Mouse (Mus musculus) hindbrain, embryonic 13.5 days (tissue): ENCODE data around the gene Il1rapl1. TPM values are rescaled to one million over a fixed set of nuclear protein-coding genes. Genes with fewer than 3 reads are reported as not detected.
"Not testable (repeated sequence)": the region's sequence is repeated elsewhere in the genome, so short reads cannot be mapped to it uniquely, and the experiment has no call there.

Source experiments
- ATAC-seq: fragments of 200-750 bp; cut with Nextera tagmentation; 2 replicates; pipeline ENCODE4 v1.8.0; 2017; ENCODE audit warnings: moderate TSS enrichment; ENCODE audit not compliant: low FRiP score
- H3K27ac ChIP-seq: fragments of 300-500 bp; sonication (generic); 2 replicates; pipeline ENCODE4 v1.5.1; 2015; ENCODE audit warnings: inconsistent platforms, mild to moderate bottlenecking, moderate library complexity
- H3K27me3 ChIP-seq: fragments of 300-500 bp; sonication (generic); 2 replicates; pipeline ENCODE4 v1.6.1; 2015; ENCODE audit warnings: mild to moderate bottlenecking, inconsistent platforms
- H3K36me3 ChIP-seq: fragments of 300-500 bp; sonication (generic); 2 replicates; pipeline ENCODE4 v1.6.1; 2015; ENCODE audit warnings: mild to moderate bottlenecking, inconsistent platforms
- H3K4me1 ChIP-seq: fragments of 300-500 bp; sonication (generic); replicated peaks from 2 replicates; pipeline ENCODE4 v1.6.1; 2015; ENCODE audit warnings: inconsistent platforms
- H3K4me2 ChIP-seq: fragments of 300-500 bp; sonication (generic); 2 replicates; pipeline ENCODE4 v1.6.1; 2015; ENCODE audit warnings: inconsistent platforms, mild to moderate bottlenecking, moderate library complexity
- H3K4me3 ChIP-seq: fragments of 300-500 bp; sonication (generic); 2 replicates; pipeline ENCODE4 v1.5.1; 2015; ENCODE audit warnings: mild to moderate bottlenecking, inconsistent platforms
- H3K9ac ChIP-seq: fragments of 300-500 bp; sonication (generic); 2 replicates; pipeline ENCODE4 v1.6.1; 2015; ENCODE audit warnings: mild to moderate bottlenecking, inconsistent platforms
- H3K9me3 ChIP-seq: fragments of 300-500 bp; sonication (generic); 2 replicates; pipeline ENCODE4 v1.6.1; 2016; ENCODE audit warnings: inconsistent platforms
- WGBS: fragments of 180-500 bp; shearing (Covaris S2); methylation state at CpG from one replicate; pipeline ENCODE4 v1.1.7; 2015; 5-methylcytosine and 5-hydroxymethylcytosine counted together
- polyA plus RNA-seq: library from polyadenylated mRNA; unstranded; fragments of >200 nt; fragmentation: Nextera tagmentation; extraction: Ambion mirVana; gene quantifications from 2 replicates; pipeline ENCODE4 v1.2.1, GENCODE M21; 2015

Gene Il1rapl1
- polyA plus RNA-seq, 1 experiment from 2014 or later = 4.1 TPM

DNA sequence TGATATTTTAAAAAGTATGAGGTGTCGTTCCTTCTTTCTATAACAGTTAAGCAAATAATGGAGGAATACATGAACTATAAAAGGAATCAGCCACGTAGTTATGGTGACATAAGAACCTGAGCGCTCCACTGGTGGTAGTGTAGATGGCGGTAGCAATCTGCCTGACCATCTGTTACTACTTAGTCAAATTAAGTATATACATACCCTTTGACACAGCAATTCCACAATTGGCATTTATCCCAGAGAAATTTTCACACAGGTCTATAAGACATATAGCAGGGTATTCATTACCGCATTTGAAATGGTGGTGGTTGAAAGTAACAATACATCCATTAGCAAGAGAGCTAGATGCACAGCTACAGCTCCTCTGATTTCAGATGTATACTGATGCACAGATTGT lies 612.8 kb downstream of the Il1rapl1 start:
- 62% methylated on average over 5 of the region's 5 CpGs for WGBS
- Histone ChIP-seq H3K9ac (no peak overlapping the region), H3K27me3 (no peaks in the 10 kb centered on the region), H3K4me3 (no peak overlapping the region), H3K9me3 (no peaks in the 10 kb centered on the region), H3K4me2 (no peak overlapping the region), H3K4me1 (no peaks in the 10 kb centered on the region), H3K36me3 (no peaks in the 10 kb centered on the region), H3K27ac (no peak overlapping the region)
- ATAC-seq = no peak

DNA sequence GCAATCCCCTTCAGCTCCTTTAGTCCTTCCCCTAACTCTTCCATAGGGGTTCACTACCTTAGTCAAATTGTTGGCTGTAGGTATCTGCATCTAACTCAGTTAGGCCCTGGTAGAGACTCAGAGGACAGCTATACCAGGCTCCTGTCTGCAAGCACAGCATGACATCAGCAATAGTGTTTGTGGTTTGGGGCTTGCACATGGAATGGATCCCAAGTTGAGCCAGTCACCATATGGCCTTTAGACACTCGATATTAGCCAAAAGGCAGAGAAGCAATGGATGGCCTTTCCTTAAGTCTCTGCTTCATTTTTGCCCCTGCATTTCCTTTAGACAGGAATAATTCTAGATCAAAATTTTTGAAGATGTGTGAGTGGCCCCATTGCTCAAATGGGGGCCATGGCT lies 632.0 kb downstream of the Il1rapl1 start:
- Histone ChIP-seq H3K9ac (no peak overlapping the region), H3K36me3 (no peaks in the 10 kb centered on the region), H3K4me1 (no peaks in the 10 kb centered on the region), H3K27me3 (no peaks in the 10 kb centered on the region), H3K9me3 (no peaks in the 10 kb centered on the region), H3K4me3 (no peak overlapping the region), H3K4me2 (no peak overlapping the region), H3K27ac (no peak overlapping the region)
- ATAC-seq = no peak
- WGBS = 85% methylated on average over 1 of the region's 1 CpGs

DNA sequence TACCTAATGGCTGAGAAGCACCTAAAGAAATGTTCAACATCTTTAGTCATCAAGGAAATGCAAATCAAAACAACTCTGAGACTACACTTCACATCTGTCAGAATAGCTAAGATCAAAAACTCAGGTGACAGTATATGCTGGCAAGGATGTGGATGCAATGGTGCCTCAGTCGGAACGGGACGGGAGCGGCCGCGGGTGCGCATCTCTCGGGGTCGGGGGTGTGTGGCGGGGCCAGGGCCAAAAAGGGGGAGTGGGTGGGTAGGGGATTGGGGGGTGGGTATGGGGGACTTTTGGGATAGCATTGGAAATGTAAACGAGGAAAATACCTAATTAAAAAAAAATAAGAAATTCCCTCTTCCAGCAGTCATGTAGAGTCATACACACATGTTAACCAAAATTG lies 877.3 kb downstream of the Il1rapl1 start:
- WGBS = 34% methylated on average over 11 of the region's 11 CpGs
- not testable (repeated sequence) for ATAC-seq

DNA sequence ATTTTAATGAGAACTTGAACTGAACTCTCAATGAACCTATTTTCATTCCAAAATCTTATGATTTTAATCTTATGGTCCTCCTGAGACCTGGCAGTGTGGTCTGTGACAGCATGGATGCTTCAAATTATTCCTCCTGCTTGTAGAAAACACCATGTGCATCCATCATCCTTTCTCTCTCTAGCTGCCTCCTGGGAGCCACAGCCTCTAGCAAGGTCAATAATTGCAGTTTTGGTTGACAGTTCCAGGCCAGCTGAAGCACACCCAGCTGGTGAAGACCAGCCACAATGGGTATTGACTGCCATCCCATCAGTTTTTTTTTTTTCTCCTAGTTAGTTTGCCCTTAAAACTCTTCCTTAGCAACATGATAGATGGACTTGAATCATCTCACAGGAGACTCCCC lies 890.2 kb downstream of the Il1rapl1 start:
- Histone ChIP-seq H3K4me2 (no peak overlapping the region), H3K9ac (no peak overlapping the region), H3K4me1 (no peaks in the 10 kb centered on the region), H3K27ac (no peak overlapping the region), H3K27me3 (no peaks in the 10 kb centered on the region), H3K36me3 (no peaks in the 10 kb centered on the region), H3K9me3 (no peaks in the 10 kb centered on the region), H3K4me3 (no peak overlapping the region)
- no peak for ATAC-seq

More for the DNA sequence above, 877.3 kb downstream of the Il1rapl1 start:
- not testable (repeated sequence) for H3K4me3 ChIP-seq, H3K4me1 ChIP-seq, H3K9ac ChIP-seq, H3K4me2 ChIP-seq, H3K36me3 ChIP-seq, H3K27me3 ChIP-seq, H3K9me3 ChIP-seq, H3K27ac ChIP-seq

DNA sequence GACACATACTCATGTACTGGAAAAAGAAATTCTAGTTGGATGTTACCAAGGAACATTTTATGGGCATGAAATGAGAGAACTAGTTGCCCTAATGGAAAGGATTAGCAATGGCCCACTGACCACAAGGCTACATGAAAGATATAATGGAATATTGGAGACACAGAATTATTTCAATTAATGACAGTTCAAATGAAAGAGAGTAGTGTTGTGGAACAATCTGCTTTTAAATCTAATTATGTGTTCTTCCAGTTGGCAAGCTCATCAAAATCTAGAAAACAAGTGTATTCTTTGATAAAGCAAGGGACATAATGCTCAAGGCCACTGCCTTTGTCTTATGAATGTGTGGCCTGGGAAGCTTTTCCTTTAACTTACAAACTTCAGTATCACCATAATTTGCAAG lies 1113.1 kb downstream of the Il1rapl1 start:
- no peaks in the 10 kb centered on the region for H3K4me1 ChIP-seq
- no peaks in the 10 kb centered on the region for H3K27me3 ChIP-seq
- H3K4me3 ChIP-seq = no peak overlapping the region
- ATAC-seq = no peak
- no peak overlapping the region for H3K27ac ChIP-seq
- H3K36me3 ChIP-seq = no peaks in the 10 kb centered on the region
- H3K4me2 ChIP-seq = no peak overlapping the region
- H3K9ac ChIP-seq = no peak overlapping the region
- H3K9me3 ChIP-seq = no peaks in the 10 kb centered on the region

DNA sequence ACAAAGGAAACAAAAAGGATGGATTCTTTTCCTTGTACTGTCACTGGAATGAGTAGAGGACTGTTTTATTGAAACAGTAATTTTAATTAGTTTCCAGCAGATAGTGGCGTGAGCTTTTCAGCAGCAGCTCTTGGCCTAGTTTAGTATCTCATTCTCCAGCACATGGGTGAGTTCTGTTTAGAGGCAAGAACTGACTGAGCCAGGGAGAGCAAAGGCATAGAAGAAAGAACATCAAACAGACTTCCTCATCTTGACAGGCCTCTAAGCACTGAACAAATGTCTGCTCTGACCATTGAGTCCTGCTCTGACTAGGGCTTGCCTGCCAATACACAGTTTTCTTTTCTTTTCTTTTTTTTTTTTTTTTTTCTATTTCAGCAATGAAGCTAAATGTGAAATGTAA lies 1160.3 kb downstream of the Il1rapl1 start:
- H3K27me3 ChIP-seq = no peaks in the 10 kb centered on the region
- WGBS = 38% methylated on average over 1 of the region's 1 CpGs
- H3K9ac ChIP-seq = no peak overlapping the region
- no peak for ATAC-seq
- no peaks in the 10 kb centered on the region for H3K36me3 ChIP-seq
- no peaks in the 10 kb centered on the region for H3K4me1 ChIP-seq
- no peaks in the 10 kb centered on the region for H3K9me3 ChIP-seq
- H3K4me2 ChIP-seq = no peak overlapping the region
- no peak overlapping the region for H3K4me3 ChIP-seq
- no peak overlapping the region for H3K27ac ChIP-seq

DNA sequence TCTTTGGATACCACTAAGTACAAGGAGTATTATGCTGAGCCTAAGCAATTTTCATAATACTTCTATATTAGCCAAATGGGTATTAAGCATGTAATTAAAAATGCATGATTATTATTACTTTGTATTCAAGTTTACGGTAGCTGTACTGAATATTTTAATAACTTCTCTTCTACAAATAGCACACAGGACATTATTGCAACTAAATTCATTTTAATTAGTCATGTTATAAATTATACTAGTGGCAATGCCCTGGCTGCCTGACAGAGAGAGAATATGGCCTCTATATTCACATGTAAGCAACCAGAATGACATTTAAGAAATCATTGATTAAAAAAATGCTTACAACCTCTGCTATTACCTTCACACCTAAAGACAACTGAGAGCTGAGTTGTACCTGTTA lies 1160.8 kb downstream of the Il1rapl1 start:
- no peak for ATAC-seq
- Histone ChIP-seq H3K36me3 (no peaks in the 10 kb centered on the region), H3K4me3 (no peak overlapping the region), H3K9me3 (no peaks in the 10 kb centered on the region), H3K27ac (no peak overlapping the region), H3K27me3 (no peaks in the 10 kb centered on the region), H3K9ac (no peak overlapping the region), H3K4me1 (no peaks in the 10 kb centered on the region), H3K4me2 (no peak overlapping the region)
- 83% methylated on average over 1 of the region's 1 CpGs for WGBS

DNA sequence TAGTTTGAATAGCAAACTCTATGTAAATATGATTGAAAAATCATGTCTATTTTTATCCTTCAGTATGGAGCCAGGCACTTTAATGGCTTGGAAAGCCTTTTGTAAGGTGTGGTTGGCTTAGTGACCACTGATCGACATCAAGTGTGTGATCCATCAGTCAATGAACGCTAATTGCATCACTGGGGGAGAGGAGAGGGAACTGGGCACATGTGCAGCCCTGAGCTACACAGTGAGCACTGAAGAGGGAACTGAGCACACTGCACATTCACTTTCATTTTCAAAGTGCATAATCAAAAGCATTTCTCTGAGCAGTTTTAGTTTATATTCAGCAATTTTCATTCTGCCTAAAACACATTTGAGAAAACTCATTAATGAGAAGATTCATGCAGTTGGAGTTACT lies 1164.5 kb downstream of the Il1rapl1 start:
- Histone ChIP-seq H3K4me3 (no peak overlapping the region), H3K36me3 (no peaks in the 10 kb centered on the region), H3K27me3 (no peaks in the 10 kb centered on the region), H3K9me3 (no peaks in the 10 kb centered on the region), H3K27ac (no peak overlapping the region), H3K4me1 (no peaks in the 10 kb centered on the region), H3K9ac (no peak overlapping the region), H3K4me2 (no peak overlapping the region)
- 60% methylated on average over 2 of the region's 2 CpGs for WGBS
- no peak for ATAC-seq

DNA sequence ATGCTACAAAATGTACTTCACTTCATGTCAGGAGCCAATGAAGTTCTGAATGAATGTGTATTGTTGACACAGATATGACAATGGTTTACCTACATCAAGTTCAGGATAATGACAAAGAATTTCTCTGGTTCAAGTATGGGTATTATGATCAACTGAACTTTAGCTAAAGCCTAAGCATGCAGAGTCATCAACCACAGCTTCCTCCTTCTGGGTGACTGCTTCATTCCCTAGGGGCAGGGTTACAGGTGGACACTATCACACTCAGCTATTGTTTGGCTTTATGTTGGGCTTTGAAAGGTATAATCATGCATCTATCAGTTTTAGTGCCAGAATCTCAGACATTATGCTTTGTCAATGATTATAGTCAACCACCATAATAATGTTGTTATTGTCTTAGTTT lies 1166.3 kb downstream of the Il1rapl1 start:
- ATAC-seq = no peak
- no peak overlapping the region for H3K4me2 ChIP-seq
- H3K4me3 ChIP-seq = no peak overlapping the region
- no peaks in the 10 kb centered on the region for H3K36me3 ChIP-seq
- H3K4me1 ChIP-seq = no peaks in the 10 kb centered on the region
- H3K27me3 ChIP-seq = no peaks in the 10 kb centered on the region
- H3K9me3 ChIP-seq = no peaks in the 10 kb centered on the region
- no peak overlapping the region for H3K9ac ChIP-seq
- H3K27ac ChIP-seq = no peak overlapping the region

DNA sequence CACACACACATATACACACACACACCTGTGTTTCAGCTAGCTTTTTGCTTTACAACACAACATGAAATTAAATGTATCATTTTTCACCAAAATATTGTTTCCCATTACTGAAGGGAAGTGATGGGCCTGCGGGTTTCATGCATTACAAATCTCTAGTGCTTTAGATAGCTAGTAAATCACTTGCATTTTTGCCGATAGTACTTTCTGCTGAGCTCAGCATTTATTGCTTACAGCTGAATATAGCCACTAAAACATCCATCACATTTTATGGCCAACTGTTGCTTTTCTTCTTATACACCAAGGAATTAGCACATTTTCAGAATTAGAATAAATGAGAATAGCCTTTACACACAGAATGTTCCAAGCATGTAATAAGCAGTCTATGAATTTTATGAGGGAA lies 1260.6 kb downstream of the Il1rapl1 start:
- Histone ChIP-seq H3K4me2 (no peak overlapping the region), H3K27me3 (no peaks in the 10 kb centered on the region), H3K36me3 (no peaks in the 10 kb centered on the region), H3K4me1 (no peaks in the 10 kb centered on the region), H3K4me3 (no peak overlapping the region), H3K9ac (no peak overlapping the region), H3K27ac (no peak overlapping the region), H3K9me3 (no peaks in the 10 kb centered on the region)
- no peak for ATAC-seq
- 68% methylated on average over 2 of the region's 2 CpGs for WGBS

DNA sequence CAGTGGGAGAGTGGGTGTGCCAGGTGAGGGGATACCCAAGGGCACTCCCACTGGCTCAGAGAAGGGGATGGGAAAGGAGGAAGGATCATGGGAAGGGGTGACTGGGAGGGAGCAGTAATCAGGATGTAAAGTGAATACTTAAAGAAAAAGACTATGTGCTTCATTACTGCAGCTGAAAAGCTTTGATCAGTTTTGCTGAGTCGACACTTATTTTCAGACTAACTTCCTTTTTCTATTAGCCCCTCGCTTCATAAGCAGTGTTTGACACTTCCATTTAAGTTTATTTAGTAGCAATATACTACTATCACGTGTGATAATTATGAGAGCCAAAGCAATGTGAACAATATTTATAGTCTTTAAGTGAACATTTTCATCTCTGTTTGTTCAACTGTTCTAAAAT lies 1307.2 kb downstream of the Il1rapl1 start:
- Histone ChIP-seq H3K4me1 (no peaks in the 10 kb centered on the region), H3K4me3 (no peak overlapping the region), H3K4me2 (no peak overlapping the region), H3K36me3 (no peaks in the 10 kb centered on the region), H3K9ac (no peak overlapping the region), H3K27me3 (no peaks in the 10 kb centered on the region), H3K27ac (no peak overlapping the region), H3K9me3 (no peaks in the 10 kb centered on the region)
- ATAC-seq = no peak
- 79% methylated on average over 3 of the region's 3 CpGs for WGBS

DNA sequence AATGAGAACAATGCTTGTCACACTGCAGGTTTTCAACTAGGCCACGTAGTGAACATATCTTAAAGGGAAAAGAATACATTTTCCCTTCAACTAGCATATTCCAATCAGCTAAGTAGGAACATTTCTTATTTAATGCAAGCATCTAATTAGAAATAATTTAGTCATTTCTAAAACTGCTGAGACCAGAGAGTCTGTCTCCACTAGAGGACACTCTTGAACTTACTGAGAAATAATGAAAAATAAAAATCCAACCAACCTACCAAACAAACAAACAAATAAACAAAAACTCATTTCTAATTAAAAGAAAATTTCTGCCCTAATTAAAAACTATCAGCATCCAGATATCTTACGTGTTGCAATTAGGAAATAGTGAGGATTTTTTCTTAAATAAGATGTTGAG lies 1312.7 kb downstream of the Il1rapl1 start:
- Histone ChIP-seq H3K4me2 (no peak overlapping the region), H3K9ac (no peak overlapping the region), H3K27me3 (no peaks in the 10 kb centered on the region), H3K4me3 (no peak overlapping the region), H3K4me1 (no peaks in the 10 kb centered on the region), H3K36me3 (no peaks in the 10 kb centered on the region), H3K27ac (no peak overlapping the region), H3K9me3 (no peaks in the 10 kb centered on the region)
- 64% methylated on average over 2 of the region's 2 CpGs for WGBS
- no peak for ATAC-seq

DNA sequence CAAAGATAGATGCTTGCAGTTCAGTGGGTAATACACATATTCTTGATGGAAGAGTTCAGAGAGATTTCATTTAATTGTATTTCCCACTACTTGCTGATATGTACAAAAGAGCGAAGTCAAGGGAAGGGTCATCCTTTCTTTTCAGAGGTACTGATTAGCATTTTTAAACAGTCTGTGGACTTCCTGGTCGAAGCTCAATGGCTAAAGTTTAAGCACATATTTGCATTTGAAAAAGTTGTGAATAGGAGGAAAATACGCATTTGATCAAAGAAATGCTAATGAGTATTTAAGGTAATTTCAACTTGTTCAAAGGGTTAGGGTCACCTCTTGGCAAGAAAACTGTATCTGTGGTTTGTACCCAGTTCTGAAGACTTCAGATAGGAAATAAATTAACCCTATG lies 1386.6 kb downstream of the Il1rapl1 start:
- H3K27me3 ChIP-seq = no peaks in the 10 kb centered on the region
- no peaks in the 10 kb centered on the region for H3K36me3 ChIP-seq
- WGBS = 33% methylated on average over 3 of the region's 3 CpGs
- no peak for ATAC-seq
- no peak overlapping the region for H3K27ac ChIP-seq
- no peaks in the 10 kb centered on the region for H3K9me3 ChIP-seq
- H3K4me3 ChIP-seq = no peak overlapping the region
- H3K4me1 ChIP-seq = no peaks in the 10 kb centered on the region
- no peak overlapping the region for H3K9ac ChIP-seq
- no peak overlapping the region for H3K4me2 ChIP-seq
